Mouse (Mus musculus) heart, adult 2 months (tissue): ENCODE measurements around the gene Il22ra1.

ENCODE experiments used
- CTCF ChIP-seq: fragments of 200-600 bp; IDR thresholded peaks from 2 replicates; pipeline ENCODE4 v1.8.1; 2022; ENCODE audit warnings: antibody characterized with exemption, mild to moderate bottlenecking, moderate library complexity
- EP300 ChIP-seq: fragments of 200-500 bp; IDR thresholded peaks from 2 replicates; pipeline ENCODE4 v1.6.1; 2011; ENCODE audit warnings: low read depth, low read length, control low read depth; ENCODE audit not compliant: insufficient read depth
- POLR2A ChIP-seq: fragments of 200-500 bp; IDR thresholded peaks from 2 replicates; pipeline ENCODE4 v1.6.1; 2011; ENCODE audit warnings: mild to moderate bottlenecking, low read depth, low read length, control low read depth; ENCODE audit not compliant: insufficient read depth

DNA sequence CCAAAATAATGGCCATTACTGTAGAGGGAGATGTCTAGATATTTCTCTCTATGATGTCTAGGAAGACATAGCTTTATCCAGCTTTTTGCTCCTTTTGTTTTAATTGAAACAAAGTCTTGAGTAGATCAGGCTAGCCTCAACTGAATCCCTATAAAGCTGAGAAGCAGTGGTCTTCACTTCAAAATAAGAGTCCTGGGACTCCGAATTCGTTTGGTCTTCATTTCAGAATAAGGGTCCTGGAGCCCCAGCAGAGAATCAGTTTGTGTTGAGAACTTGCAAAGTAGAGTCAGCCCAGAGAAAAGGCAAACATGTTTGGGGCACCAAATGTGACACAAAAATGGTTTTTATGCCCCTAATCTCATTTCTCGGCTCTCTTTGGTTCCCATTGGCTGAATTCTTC, 43.2 kb upstream of the Il22ra1 start:
- no peak for TF ChIP-seq EP300
- TF ChIP-seq CTCF: no peak
- TF ChIP-seq POLR2A: no peak
